Mouse (Mus musculus) midbrain, embryonic 12.5 days (tissue): Measurements from ENCODE around the gene Cacna1c. TPM values are rescaled to one million over a fixed set of nuclear protein-coding genes. Genes with fewer than 3 reads are reported as not detected.

Experiments
- ATAC-seq: fragments of 200-750 bp; cut with Nextera tagmentation; 2 replicates; pipeline ENCODE4 v1.8.0; 2017; ENCODE audit warnings: low read depth, moderate TSS enrichment, moderate library complexity; ENCODE audit not compliant: low FRiP score
- H3K27ac ChIP-seq: fragments of 300-500 bp; sonication (generic); replicated peaks from 2 replicates; pipeline ENCODE4 v1.5.1; 2016; ENCODE audit warnings: mild to moderate bottlenecking
- H3K27me3 ChIP-seq: fragments of 300-500 bp; sonication (generic); 2 replicates; pipeline ENCODE4 v1.6.1; 2016; ENCODE audit warnings: mild to moderate bottlenecking
- H3K36me3 ChIP-seq: fragments of 300-500 bp; sonication (generic); 2 replicates; pipeline ENCODE4 v1.6.1; 2016
- H3K4me1 ChIP-seq: fragments of 300-500 bp; sonication (generic); 2 replicates; pipeline ENCODE4 v1.6.1; 2016
- H3K4me2 ChIP-seq: fragments of 300-500 bp; sonication (generic); replicated peaks from 2 replicates; pipeline ENCODE4 v1.6.1; 2016; ENCODE audit warnings: mild to moderate bottlenecking, moderate library complexity
- H3K4me3 ChIP-seq: fragments of 300-500 bp; sonication (generic); 2 replicates; pipeline ENCODE4 v1.5.1; 2016; ENCODE audit warnings: mild to moderate bottlenecking
- H3K9ac ChIP-seq: fragments of 300-500 bp; sonication (generic); replicated peaks from 2 replicates; pipeline ENCODE4 v1.6.1; 2016; ENCODE audit warnings: mild to moderate bottlenecking, moderate library complexity
- H3K9me3 ChIP-seq: fragments of 300-500 bp; sonication (generic); 2 replicates; pipeline ENCODE4 v1.6.1; 2016; ENCODE audit warnings: mild to moderate bottlenecking
- WGBS: fragments of 180-500 bp; shearing (Covaris S2); methylation state at CpG from one replicate; pipeline ENCODE4 v1.1.7; 2016; 5-methylcytosine and 5-hydroxymethylcytosine counted together
- polyA plus RNA-seq: library from polyadenylated mRNA; unstranded; fragments of >200 nt; fragmentation: Nextera tagmentation; extraction: Ambion mirVana; gene quantifications from 2 replicates; pipeline ENCODE4 v1.2.1, GENCODE M21; 2016

Cacna1c gene
- polyA plus RNA-seq, 1 experiment from 2014 or later: 5.1 TPM

GRCm38 (mm10) chr6:118992391-118992790 lies 203.8 kb downstream of the Cacna1c start:
- H3K27ac ChIP-seq: no peak overlapping the region

GRCm38 (mm10) chr6:118989999-118990776 lies 206.0 kb downstream of the Cacna1c start:
- no peaks in the 10 kb centered on the region; the same call in 1 of the 2 replicates for H3K4me1 ChIP-seq
- ATAC-seq: no peak
- WGBS: 82% methylated on average over 9 of the region's 9 CpGs
- no peak overlapping the region for H3K9ac ChIP-seq
- no peak overlapping the region for H3K4me3 ChIP-seq
- H3K27me3 ChIP-seq: no peaks in the 10 kb centered on the region
- no peaks in the 10 kb centered on the region for H3K9me3 ChIP-seq
- no peak overlapping the region for H3K27ac ChIP-seq
- no peak overlapping the region for H3K4me2 ChIP-seq
- H3K36me3 ChIP-seq: no peaks in the 10 kb centered on the region

More at GRCm38 (mm10) chr6:118992391-118992790, 203.8 kb downstream of the Cacna1c start:
- Histone ChIP-seq H3K9me3 (no peaks in the 10 kb centered on the region), H3K36me3 (no peaks in the 10 kb centered on the region), H3K4me3 (no peak overlapping the region), H3K4me2 (no peak overlapping the region), H3K9ac (no peak overlapping the region), H3K4me1 (no peaks in the 10 kb centered on the region; the same call in 1 of the 2 replicates), H3K27me3 (no peaks in the 10 kb centered on the region)
- ATAC-seq: no peak
- WGBS: 81% methylated on average over 6 of the region's 6 CpGs

- Histone ChIP-seq H3K4me1 (0 out of 2 replicates have a peak, but pooled peaks cover 5% of the 10 kb centered on the region), H3K36me3 (no peaks in the 10 kb centered on the region), H3K9ac (0 out of 2 replicates have a peak overlapping the region, but pooled peaks have one; percentile 6), H3K27me3 (0 out of 2 replicates have a peak, but pooled peaks cover 3% of the 10 kb centered on the region), H3K4me2 (no peak overlapping the region), H3K4me3 (no peak overlapping the region), H3K9me3 (no peaks in the 10 kb centered on the region), H3K27ac (no peak overlapping the region)
- 66% methylated on average over 11 of the region's 11 CpGs for WGBS
- no peak for ATAC-seq
Measured at GRCm38 (mm10) chr6:118984181-118984901, 211.9 kb downstream of the Cacna1c start.

- Histone ChIP-seq H3K27ac (no peak overlapping the region), H3K9me3 (no peaks in the 10 kb centered on the region), H3K4me3 (no peak overlapping the region), H3K36me3 (no peaks in the 10 kb centered on the region), H3K4me2 (no peak overlapping the region), H3K4me1 (0 out of 2 replicates have a peak, but pooled peaks cover 5% of the 10 kb centered on the region), H3K9ac (no peak overlapping the region), H3K27me3 (0 out of 2 replicates have a peak, but pooled peaks cover 3% of the 10 kb centered on the region)
- WGBS: 86% methylated on average over 8 of the region's 8 CpGs
- ATAC-seq: no peak
Measured at GRCm38 (mm10) chr6:118983471-118984040, 212.7 kb downstream of the Cacna1c start.

GRCm38 (mm10) chr6:118980265-118980664 lies 216.0 kb downstream of the Cacna1c start:
- H3K9ac ChIP-seq: no peak overlapping the region
- no peak overlapping the region for H3K4me2 ChIP-seq
- no peak overlapping the region for H3K4me3 ChIP-seq
- H3K27me3 ChIP-seq: 0 out of 2 replicates have a peak, but pooled peaks cover 3% of the 10 kb centered on the region
- ATAC-seq: no peak
- no peaks in the 10 kb centered on the region for H3K9me3 ChIP-seq
- H3K36me3 ChIP-seq: no peaks in the 10 kb centered on the region
- peaks cover 19% of the 10 kb centered on the region for H3K4me1 ChIP-seq
- no peak overlapping the region for H3K27ac ChIP-seq
- WGBS: 83% methylated on average over 12 of the region's 12 CpGs

GRCm38 (mm10) chr6:118977443-118978271 lies 218.6 kb downstream of the Cacna1c start:
- H3K27ac ChIP-seq: peak overlapping the region; percentile 15; the same call in 1 of the 2 replicates
- H3K4me3 ChIP-seq: no peak overlapping the region
- H3K9me3 ChIP-seq: no peaks in the 10 kb centered on the region
- 18% methylated on average over 10 of the region's 10 CpGs for WGBS
- peak overlapping the region; percentile 43 for H3K4me2 ChIP-seq
- H3K9ac ChIP-seq: no peak overlapping the region
- H3K4me1 ChIP-seq: peaks cover 14% of the 10 kb centered on the region
- H3K36me3 ChIP-seq: no peaks in the 10 kb centered on the region
- ATAC-seq: peak; percentile 87
- 0 out of 2 replicates have a peak, but pooled peaks cover 3% of the 10 kb centered on the region for H3K27me3 ChIP-seq

- Histone ChIP-seq H3K4me1 (peaks cover 14% of the 10 kb centered on the region), H3K27ac (no peak overlapping the region), H3K4me3 (no peak overlapping the region), H3K36me3 (no peaks in the 10 kb centered on the region), H3K27me3 (0 out of 2 replicates have a peak, but pooled peaks cover 3% of the 10 kb centered on the region), H3K9me3 (no peaks in the 10 kb centered on the region), H3K9ac (no peak overlapping the region), H3K4me2 (no peak overlapping the region)
- no peak for ATAC-seq
- 87% methylated on average over 14 of the region's 14 CpGs for WGBS
Measured at GRCm38 (mm10) chr6:118976617-118977016, 219.6 kb downstream of the Cacna1c start.

GRCm38 (mm10) chr6:118971844-118972531 lies 224.2 kb downstream of the Cacna1c start:
- H3K4me2 ChIP-seq: no peak overlapping the region
- ATAC-seq: no peak
- WGBS: 69% methylated on average over 9 of the region's 10 CpGs

GRCm38 (mm10) chr6:118968776-118969175 lies 227.4 kb downstream of the Cacna1c start:
- H3K27me3 ChIP-seq: no peaks in the 10 kb centered on the region
- ATAC-seq: no peak
- H3K36me3 ChIP-seq: no peaks in the 10 kb centered on the region
- no peaks in the 10 kb centered on the region for H3K9me3 ChIP-seq
- H3K27ac ChIP-seq: no peak overlapping the region
- no peaks in the 10 kb centered on the region for H3K4me1 ChIP-seq
- H3K4me2 ChIP-seq: no peak overlapping the region
- no peak overlapping the region for H3K9ac ChIP-seq
- H3K4me3 ChIP-seq: no peak overlapping the region
- 83% methylated on average over 4 of the region's 4 CpGs for WGBS

More at GRCm38 (mm10) chr6:118971844-118972531, 224.2 kb downstream of the Cacna1c start:
- no peaks in the 10 kb centered on the region for H3K36me3 ChIP-seq
- no peak overlapping the region for H3K9ac ChIP-seq
- H3K4me1 ChIP-seq: peaks cover under 1% of the 10 kb centered on the region; the same call in 1 of the 2 replicates
- H3K9me3 ChIP-seq: no peaks in the 10 kb centered on the region
- H3K27ac ChIP-seq: no peak overlapping the region
- H3K4me3 ChIP-seq: no peak overlapping the region
- no peaks in the 10 kb centered on the region for H3K27me3 ChIP-seq

- Histone ChIP-seq H3K36me3 (no peaks in the 10 kb centered on the region), H3K27ac (no peak overlapping the region), H3K4me2 (no peak overlapping the region), H3K4me1 (no peaks in the 10 kb centered on the region), H3K9me3 (no peaks in the 10 kb centered on the region), H3K4me3 (no peak overlapping the region), H3K27me3 (no peaks in the 10 kb centered on the region), H3K9ac (no peak overlapping the region)
- ATAC-seq: no peak
- 83% methylated on average over 4 of the region's 4 CpGs for WGBS
Measured at GRCm38 (mm10) chr6:118966904-118967303, 229.3 kb downstream of the Cacna1c start.

- Histone ChIP-seq H3K36me3 (no peaks in the 10 kb centered on the region), H3K9ac (no peak overlapping the region), H3K9me3 (no peaks in the 10 kb centered on the region), H3K4me2 (no peak overlapping the region), H3K4me3 (no peak overlapping the region), H3K27ac (no peak overlapping the region), H3K27me3 (no peaks in the 10 kb centered on the region), H3K4me1 (no peaks in the 10 kb centered on the region)
- no peak for ATAC-seq
- 63% methylated on average over 2 of the region's 2 CpGs for WGBS
Measured at GRCm38 (mm10) chr6:118965577-118965976, 230.6 kb downstream of the Cacna1c start.
